8 mouse cellular contexts compared by ENCODE assay signal in genomic region chr13:85288843-85289713, GRCm38 (mm10). TPM values are rescaled to one million over a fixed set of nuclear protein-coding genes. Genes with fewer than 3 reads are reported as not detected.
A peak's percentile ranks its signal among the peaks of the same experiment; 100 is the strongest.
DNase-seq lines count a peak whose midpoint lies in the region; ATAC-seq and TF ChIP-seq lines count a peak whose summit lies in the region.

Gene Rasa1 (minus strand): TSS chr13:85289130.

- H3K9me3 ChIP-seq in kidney, embryonic 15.5 days (replicated peaks), result no peaks in the 10 kb centered on the region

- 0 out of 2 replicates have a peak, but pooled peaks cover 2% of the 10 kb centered on the region for H3K4me1 ChIP-seq in bone marrow macrophage, adult 2 months (ENCODE audit: control insufficient read depth, insufficient read depth, low read length)
- no peaks in the 10 kb centered on the region for H3K4me1 ChIP-seq in embryonic fibroblast, embryonic 13.5 days (ENCODE audit: control insufficient read depth, insufficient read depth, low read length)
- 0 out of 2 replicates have a peak, but pooled peaks cover 4% of the 10 kb centered on the region for H3K4me1 ChIP-seq in kidney, embryonic 15.5 days

- H3K36me3 ChIP-seq in kidney, embryonic 15.5 days, result no peaks in the 10 kb centered on the region

- H3K27me3 ChIP-seq in kidney, embryonic 15.5 days, result no peaks in the 10 kb centered on the region

- peak; percentile 99 for ATAC-seq in kidney, embryonic 15.5 days (replicated peaks; ENCODE audit: low FRiP score)
- ATAC-seq in monocyte, adult 5-6 weeks (replicated peaks; ENCODE audit: insufficient number of reproducible peaks, low FRiP score, low TSS enrichment, poor library complexity, severe bottlenecking), result peak; percentile 87

- TF ChIP-seq POLR2A in bone marrow macrophage, adult 2 months (IDR thresholded peaks at IDR 0.05; ENCODE audit: borderline replicate concordance, low read depth, low read length), result no peak
- peak; percentile 93 for TF ChIP-seq POLR2A in embryonic fibroblast, embryonic 13.5 days (IDR thresholded peaks at IDR 0.05; ENCODE audit: low read depth, low read length)

- whole genome bisulfite sequencing in kidney, embryonic 15.5 days, result under 1% methylated on average over 84 of the region's 97 CpGs

- peak within 1 kb of the TSS; percentile 97 for H3K4me3 ChIP-seq in bone marrow macrophage, adult 2 months (ENCODE audit: insufficient read depth, low read length)
- H3K4me3 ChIP-seq in embryonic fibroblast, embryonic 13.5 days (ENCODE audit: insufficient read depth, low read length), result peak within 1 kb of the TSS; percentile 94
- H3K4me3 ChIP-seq in kidney, embryonic 15.5 days (replicated peaks), result peak within 1 kb of the TSS; percentile 91

- peak within 1 kb of the TSS; percentile 55 for H3K4me2 ChIP-seq in kidney, embryonic 15.5 days

- no peak for TF ChIP-seq CTCF in bone marrow macrophage, adult 2 months (IDR thresholded peaks at IDR 0.05; ENCODE audit: low read depth, low read length)
- TF ChIP-seq CTCF in embryonic fibroblast, embryonic 13.5 days (IDR thresholded peaks at IDR 0.05; ENCODE audit: borderline replicate concordance, insufficient read depth, low read length), result no peak

- H3K9ac ChIP-seq in kidney, embryonic 15.5 days, result peak within 1 kb of the TSS; percentile 95

- H3K27ac ChIP-seq in bone marrow macrophage, adult 2 months (ENCODE audit: insufficient read depth, low read depth, low read length), result peak within 1 kb of the TSS; percentile 98
- H3K27ac ChIP-seq in embryonic fibroblast, embryonic 13.5 days (ENCODE audit: insufficient read depth, low read length), result peak within 1 kb of the TSS; percentile 92
- peak within 1 kb of the TSS; percentile 100 for H3K27ac ChIP-seq in kidney, embryonic 15.5 days

- DNase-seq in A20 (ENCODE audit: low read depth, low spot score) (peak; percentile 97), liver (peak; percentile 99)
- peak; percentile 95 to 96 for DNase-seq in heart, adult 9 months (ENCODE audit: low spot score in 2 of 2)
- DNase-seq in spleen, postnatal 4 days (ENCODE audit: low spot score in 2 of 2), result peak; percentile 91 to 95

RNA-seq across cellular contexts. Expression of gene Rasa1, which starts in this region (rescaled TPM):
- 63.7 and 67.5 TPM in 2 replicates for polyA plus RNA-seq in bone marrow macrophage, adult 2 months (2012; ENCODE audit: insufficient read depth, insufficient read length, missing spikeins)
- polyA plus RNA-seq in embryonic fibroblast, embryonic 13.5 days (2011; ENCODE audit: insufficient read length, low read depth, missing spikeins), result 113 and 121 TPM in 2 replicates
- 46.5 and 46.6 TPM in 2 replicates for polyA plus RNA-seq in kidney, embryonic 15.5 days (2015; fragmentation: Nextera tagmentation; extraction: Ambion mirVana)
- 152 to 291 TPM (median 189 TPM) in 3 replicates for total RNA-seq in monocyte, adult 5-6 weeks (2017)

Comparison
In these comparisons a context has a peak if more than half of its experiments do, and no peak if none do; other contexts are left out.
1. Peak in every context shown above with its lines: DNase-seq, ATAC-seq, H3K4me3 ChIP-seq and H3K27ac ChIP-seq.